Comparison of ENCODE assay signal across 22 mouse cellular contexts in the genomic region with DNA sequence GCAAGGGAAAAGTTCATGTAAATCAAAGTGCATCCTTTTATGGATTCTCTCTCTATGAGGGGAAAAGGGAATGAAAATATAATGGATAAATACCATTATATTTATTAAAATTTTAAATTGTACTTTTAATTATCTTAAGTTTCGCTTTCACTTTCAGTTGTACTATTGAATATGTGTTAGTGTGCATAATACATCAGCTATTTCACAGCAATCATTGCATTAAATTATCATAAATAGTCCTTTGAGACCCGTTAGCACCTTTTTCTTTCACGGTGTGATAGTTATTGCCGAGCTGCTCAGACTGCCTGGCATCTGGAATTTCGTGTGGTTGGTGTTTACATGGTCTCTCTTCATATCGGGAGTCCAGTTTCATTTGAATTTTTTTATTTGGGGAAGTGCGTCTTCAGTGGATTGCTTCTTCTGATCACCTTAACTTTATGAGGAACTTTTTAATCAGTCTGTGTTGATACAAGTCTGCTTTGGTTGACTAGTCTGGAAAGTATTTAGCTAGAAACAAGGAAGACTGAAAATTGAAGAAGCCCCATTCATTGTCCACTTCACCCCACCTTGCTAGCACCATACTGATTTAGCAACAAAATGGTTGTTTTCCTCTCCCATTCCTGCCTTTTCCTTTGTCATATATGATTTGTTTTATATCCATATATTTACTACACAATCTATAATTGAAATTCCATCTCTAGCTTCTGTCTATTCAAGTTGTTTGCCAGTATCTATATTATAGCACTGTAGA. TPM values are rescaled to one million over a fixed set of nuclear protein-coding genes. Genes with fewer than 3 reads are reported as not detected.
A peak's percentile ranks its signal among the peaks of the same experiment; 100 is the strongest.
DNase-seq lines count a peak whose midpoint lies in the region; ATAC-seq and TF ChIP-seq lines count a peak whose summit lies in the region.
"Had no signal": no experiment of that assay in that cellular context is flagged by ENCODE, and none has a peak within 500 bp of the region (broad histone marks: within the 10 kb centered on the region; RNA-seq: fewer than 3 reads in every experiment).

No protein-coding gene starts in this region.

- no peak for TF ChIP-seq POLR2A in heart, adult 2 months (IDR thresholded peaks at IDR 0.05; ENCODE audit: insufficient read depth, low read depth, low read length)

- no peaks in the 10 kb centered on the region for H3K79me2 ChIP-seq in heart, adult 2 months (replicated peaks; ENCODE audit: control insufficient read depth, insufficient read depth, low read length)

- no peaks in the 10 kb centered on the region for H3K27me3 ChIP-seq in heart, adult 2 months (ENCODE audit: control insufficient read depth, insufficient read depth, low read length)
- H3K27me3 ChIP-seq in neural tube, embryonic 13.5 days, result no peaks in the 10 kb centered on the region
- H3K27me3 ChIP-seq: forebrain, embryonic 15.5 days; hindbrain, embryonic 13.5 days; midbrain, embryonic 15.5 days had no signal

- peaks cover 3% of the 10 kb centered on the region; the same call in 1 of the 2 replicates for H3K36me3 ChIP-seq in heart, adult 2 months (ENCODE audit: control insufficient read depth, insufficient read depth, low read length)
- H3K36me3 ChIP-seq in neural tube, embryonic 13.5 days, result peaks cover 3% of the 10 kb centered on the region; the same call in 1 of the 2 replicates
- H3K36me3 ChIP-seq: forebrain, embryonic 15.5 days had no signal

- no peak for DNase-seq in heart, adult 2 months
- no peak for DNase-seq in heart, postnatal 10 days
- no peak for DNase-seq in neural tube, embryonic 10.5 days (ENCODE audit: extremely low spot score, low spot score)
- DNase-seq in cerebellum, postnatal 36 days, result no peak
- no peak for DNase-seq in right cerebral cortex, postnatal 4 days
- no peak for DNase-seq in gastrocnemius, postnatal 14 days
- DNase-seq: cerebellum, adult 11-12 months; cerebellum, postnatal 25 days; gastrocnemius, postnatal 10 days; left cerebral cortex, postnatal 4 days; spleen, adult 18-20 months; thymus, postnatal 36 days had no signal

- H3K4me2 ChIP-seq in neural tube, embryonic 13.5 days, result no peak overlapping the region
- H3K4me2 ChIP-seq: forebrain, embryonic 15.5 days; hindbrain, embryonic 13.5 days; midbrain, embryonic 15.5 days had no signal

- H3K27ac ChIP-seq in heart, adult 2 months, result peak overlapping the region; percentile 24; the same call in 1 of the 2 replicates
- no peak overlapping the region for H3K27ac ChIP-seq in neural tube, embryonic 13.5 days (replicated peaks)
- H3K27ac ChIP-seq: forebrain, embryonic 15.5 days; hindbrain, embryonic 13.5 days; kidney, postnatal 0 days; layer of hippocampus, adult 2 months; macrophage; midbrain, embryonic 15.5 days; stomach, postnatal 0 days had no signal

- intact Hi-C loops in heart, adult 2 months (cut with DNase I), result loop anchor here (10.0 kb wide), 1 partner anchor 497 kb away; no protein-coding TSS in a partner anchor
- intact Hi-C loops in heart, postnatal 10 days (cut with DNase I), result loop anchor here (5.0 to 10.0 kb wide), 4 partner anchors 40 to 637 kb away; no protein-coding TSS in a partner anchor
- intact Hi-C loops in gastrocnemius, postnatal 14 days (cut with DNase I; ENCODE audit: low total_unique reads), result no loop called here

- 0 out of 2 replicates have a peak, but pooled peaks have one; percentile 23 for ATAC-seq in neural tube, embryonic 13.5 days (ENCODE audit: low read depth)
- peak; percentile 37; the same call in 1 of the 2 replicates for ATAC-seq in granulocyte monocyte progenitor cell, adult 5-6 weeks (replicated peaks; ENCODE audit: poor library complexity, severe bottlenecking)
- ATAC-seq: forebrain, embryonic 15.5 days; intestine, postnatal 0 days; midbrain, embryonic 15.5 days had no signal

- H3K9me3 ChIP-seq in neural tube, embryonic 13.5 days, result no peaks in the 10 kb centered on the region
- H3K9me3 ChIP-seq: forebrain, embryonic 15.5 days; hindbrain, embryonic 13.5 days; midbrain, embryonic 15.5 days had no signal

- TF ChIP-seq EP300 in heart, adult 2 months (IDR thresholded peaks at IDR 0.05; ENCODE audit: insufficient read depth, low read depth, low read length), result no peak

- H3K4me1 ChIP-seq in heart, adult 2 months (ENCODE audit: control insufficient read depth, insufficient read depth, low read length), result peaks cover 2% of the 10 kb centered on the region; the same call in 1 of the 2 replicates
- no peaks in the 10 kb centered on the region for H3K4me1 ChIP-seq in neural tube, embryonic 13.5 days (replicated peaks)
- H3K4me1 ChIP-seq: forebrain, embryonic 15.5 days; hindbrain, embryonic 13.5 days; midbrain, embryonic 15.5 days had no signal

- WGBS in heart, adult 2 months, result 77% methylated on average over 7 of the region's 7 CpGs
- 43% methylated on average over 7 of the region's 7 CpGs for WGBS in neural tube, embryonic 13.5 days

- TF ChIP-seq CTCF in heart, adult 2 months (IDR thresholded peaks at IDR 0.05), result no peak

- peak overlapping the region; percentile 23 for H3K4me3 ChIP-seq in heart, adult 2 months
- no peak overlapping the region for H3K4me3 ChIP-seq in neural tube, embryonic 13.5 days
- H3K4me3 ChIP-seq: forebrain, embryonic 15.5 days; hindbrain, embryonic 13.5 days; layer of hippocampus, adult 2 months; midbrain, embryonic 15.5 days had no signal

- H3K9ac ChIP-seq in heart, adult 2 months (ENCODE audit: low read depth, low read length), result no peak overlapping the region
- no peak overlapping the region for H3K9ac ChIP-seq in neural tube, embryonic 13.5 days
- H3K9ac ChIP-seq: forebrain, embryonic 15.5 days; hindbrain, embryonic 13.5 days; midbrain, embryonic 15.5 days had no signal

RNA-seq across cellular contexts. Expression of gene Nudt6, which starts 57.6 kb away (rescaled TPM):
- total RNA-seq in heart, adult 2 months (2021), result 10 to 100 TPM; 26.6 to 32.1 TPM
- 34.5 and 37.3 TPM in 2 replicates for polyA plus RNA-seq in heart, adult 2 months (2012; rRNA removed)
- total RNA-seq in heart, postnatal 10 days (2021), result 10 to 100 TPM; 18.2 to 24.2 TPM
- polyA plus RNA-seq in neural tube, embryonic 13.5 days (2015; fragmentation: Nextera tagmentation; extraction: Ambion mirVana), result 6.4 and 8.9 TPM in 2 replicates
- 17.3 and 19.0 TPM in 2 replicates for total RNA-seq in granulocyte monocyte progenitor cell, adult 5-6 weeks (2014; fragmentation: Nextera tagmentation)
- 13.4 and 27.7 TPM in 2 replicates for total RNA-seq in granulocyte monocyte progenitor cell, adult 5-6 weeks (2017)
- total RNA-seq in gastrocnemius, postnatal 14 days (2021), result 10 to 100 TPM; 21.5 to 26.8 TPM

RNA-seq across cellular contexts. Expression of gene Spata5, which starts 57.9 kb away (rescaled TPM):
- total RNA-seq in heart, adult 2 months (2021), result 10 to 100 TPM; 12.4 to 13.9 TPM
- 2.1 and 4.6 TPM in 2 replicates for polyA plus RNA-seq in heart, adult 2 months (2012; rRNA removed)
- total RNA-seq in heart, postnatal 10 days (2021), result 10 to 100 TPM; 21.1 to 23.3 TPM
- polyA plus RNA-seq in neural tube, embryonic 13.5 days (2015; fragmentation: Nextera tagmentation; extraction: Ambion mirVana), result 32.6 and 35.7 TPM in 2 replicates
- 30.6 and 64.1 TPM in 2 replicates for total RNA-seq in granulocyte monocyte progenitor cell, adult 5-6 weeks (2014; fragmentation: Nextera tagmentation)
- 116 and 141 TPM in 2 replicates for total RNA-seq in granulocyte monocyte progenitor cell, adult 5-6 weeks (2017)
- total RNA-seq in gastrocnemius, postnatal 14 days (2021), result 10 to 100 TPM; 10.9 to 12.9 TPM
